Mouse (Mus musculus) CD4-positive, CD25-positive, alpha-beta regulatory T cell, adult 4 months (primary cell): ENCODE measurements around the gene Ldb2. TPM values are rescaled to one million over a fixed set of nuclear protein-coding genes. Genes with fewer than 3 reads are reported as not detected.

Experiments used
- ATAC-seq: one replicate; pipeline ENCODE4 v1.8.0; 2017
- polyA plus RNA-seq, 2 experiments: library from polyadenylated mRNA; unstranded; fragments of 100-300 nt; shearing (Covaris generic); gene quantifications; one replicate each; pipeline ENCODE4 v1.2.1; 2017

The Ldb2 gene
- polyA plus RNA-seq, 2 experiments from 2014 or later: not detected

DNA sequence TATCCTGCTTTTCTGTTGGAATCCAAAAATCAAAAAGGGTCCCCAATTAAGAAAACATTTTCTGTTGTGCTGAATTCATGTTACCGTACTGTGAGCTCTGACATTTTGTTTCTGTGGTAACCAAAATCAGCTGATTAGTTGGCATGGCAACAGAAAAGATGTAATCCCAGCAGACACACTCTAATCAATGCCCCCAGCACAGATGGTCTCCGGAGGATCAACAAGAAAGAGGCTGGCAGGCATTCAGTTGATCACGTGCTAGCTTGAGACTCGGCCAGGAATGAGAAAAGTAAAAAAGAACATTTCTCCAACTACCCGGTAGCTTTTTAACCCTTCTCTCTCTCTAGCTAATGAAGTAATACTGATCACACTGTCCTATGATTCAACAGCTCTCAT, 261.5 kb downstream of the Ldb2 start:
- ATAC-seq: no peak

DNA sequence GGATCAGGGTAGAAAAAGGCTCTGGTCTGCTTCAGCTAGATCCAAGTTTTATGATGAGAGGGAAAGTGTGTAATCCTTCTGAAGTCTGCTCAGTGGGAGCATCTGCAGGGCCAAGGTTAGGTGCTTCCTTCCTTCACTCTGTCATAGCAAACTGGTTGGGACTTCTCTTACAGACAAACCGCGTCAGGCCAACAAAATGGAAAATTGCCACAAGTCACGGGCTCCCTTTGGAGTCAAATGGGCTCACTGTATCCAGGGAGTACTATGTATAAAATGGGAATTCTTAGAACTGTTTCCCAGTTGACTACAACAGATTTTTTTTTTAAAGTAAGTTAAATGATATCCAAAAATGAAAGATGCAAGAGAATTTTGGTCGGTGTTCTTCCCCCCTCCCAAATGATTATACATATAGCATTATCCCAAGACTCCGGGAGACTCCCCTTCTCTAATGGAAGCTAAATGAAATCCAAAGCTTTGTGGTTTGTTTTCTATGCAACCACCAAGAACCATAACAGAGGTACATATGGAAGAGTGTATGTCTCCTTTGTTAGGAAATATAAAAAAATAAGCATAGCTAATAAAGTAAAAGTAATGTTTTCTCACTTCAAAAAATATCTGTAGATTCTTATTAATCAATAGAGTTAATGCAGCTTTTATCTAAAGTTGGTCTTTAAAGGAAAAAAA, 262.0 kb downstream of the Ldb2 start:
- no peak for ATAC-seq

DNA sequence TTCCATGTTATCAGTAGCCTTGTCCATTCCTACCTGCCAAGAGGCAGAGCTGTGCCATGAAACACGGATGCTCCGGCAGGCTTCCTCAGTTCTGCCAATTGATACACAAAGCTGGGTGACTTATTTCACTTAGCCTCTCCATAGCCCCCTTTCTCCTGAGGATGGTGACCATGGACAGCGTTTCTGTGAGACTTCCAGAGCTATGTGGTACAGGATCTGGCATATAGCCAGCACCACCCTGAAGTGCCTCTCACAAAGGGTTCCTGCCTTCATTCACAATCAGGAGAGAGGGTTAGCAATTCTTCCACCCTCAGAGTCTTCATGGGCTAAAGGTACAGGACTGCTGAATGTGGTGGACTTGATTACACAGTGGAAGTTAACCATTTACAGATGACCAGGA, 270.0 kb downstream of the Ldb2 start:
- no peak for ATAC-seq

DNA sequence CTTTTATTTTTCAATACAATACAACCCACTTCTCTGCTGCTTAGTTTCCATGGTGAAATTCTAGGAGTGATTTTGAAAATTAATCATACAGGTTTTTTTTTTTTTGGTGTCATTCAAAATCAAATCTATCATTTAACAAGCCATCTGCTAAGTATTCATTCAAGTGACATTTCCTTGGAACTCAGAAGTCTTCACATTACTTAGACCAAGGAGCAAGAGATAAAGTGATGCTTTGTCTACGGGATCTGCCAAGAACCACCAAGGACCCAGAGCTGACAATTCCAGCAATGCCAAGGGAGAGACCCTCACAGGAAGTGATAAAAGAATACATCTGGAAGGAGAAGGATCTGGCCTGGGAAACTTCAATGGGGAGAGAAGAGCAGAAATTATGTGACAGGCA, 270.5 kb downstream of the Ldb2 start:
- no peak for ATAC-seq

DNA sequence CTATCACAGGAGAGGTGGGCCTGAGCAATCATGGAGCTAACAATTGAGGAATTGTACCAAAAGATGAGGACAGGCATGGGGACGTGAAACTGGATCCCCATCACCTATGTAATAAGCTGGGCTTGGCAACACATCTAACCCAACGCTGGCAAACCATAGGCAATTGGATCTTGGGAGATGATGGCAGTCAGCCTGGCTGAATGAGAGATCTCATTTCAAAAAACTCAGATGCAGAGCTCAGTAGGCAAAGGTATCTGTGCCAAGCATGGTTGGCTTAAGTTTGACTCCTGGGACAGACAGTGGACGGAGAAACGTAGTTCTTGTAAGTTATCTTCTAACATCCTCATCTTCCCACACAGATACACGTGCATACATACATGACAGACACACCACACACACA, 294.3 kb downstream of the Ldb2 start:
- no peak for ATAC-seq

DNA sequence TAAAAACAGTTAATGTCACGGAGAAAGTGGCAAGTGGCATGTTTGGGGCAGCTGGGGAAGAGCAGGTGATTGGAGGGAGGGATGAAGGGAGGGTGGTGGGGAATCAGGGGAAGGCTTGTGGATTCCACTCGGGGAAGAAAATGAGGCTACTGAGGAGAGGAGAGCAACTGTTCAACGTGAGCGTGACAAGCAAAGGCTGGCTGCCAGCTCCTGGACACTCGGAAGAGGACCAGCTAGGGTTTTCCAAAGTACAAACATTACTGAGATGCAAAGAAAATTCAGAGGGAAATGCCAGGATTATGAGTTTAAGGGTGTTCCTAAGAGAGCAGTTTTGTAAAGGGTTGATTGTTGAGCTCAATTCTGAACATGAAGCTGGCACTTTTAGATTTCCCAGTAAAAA, 294.7 kb downstream of the Ldb2 start:
- ATAC-seq: no peak

DNA sequence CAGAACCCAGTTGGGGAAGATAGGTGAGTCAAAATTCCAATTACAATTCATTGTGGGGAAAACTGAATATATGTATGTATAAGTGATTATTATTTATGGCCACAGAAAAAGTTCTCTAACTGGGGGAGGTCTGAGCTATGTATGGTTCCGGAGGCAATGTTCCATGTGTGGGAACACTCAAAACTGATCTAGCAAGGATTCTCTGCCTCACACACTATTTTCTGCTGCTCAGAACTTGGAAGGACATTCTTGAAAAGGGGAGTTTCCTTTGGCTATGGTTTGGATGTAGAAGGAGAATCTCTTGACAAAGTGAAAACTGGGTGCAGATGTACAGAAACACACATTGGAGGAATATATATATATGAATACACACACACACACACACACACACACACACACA, 301.3 kb downstream of the Ldb2 start:
- no peak for ATAC-seq

DNA sequence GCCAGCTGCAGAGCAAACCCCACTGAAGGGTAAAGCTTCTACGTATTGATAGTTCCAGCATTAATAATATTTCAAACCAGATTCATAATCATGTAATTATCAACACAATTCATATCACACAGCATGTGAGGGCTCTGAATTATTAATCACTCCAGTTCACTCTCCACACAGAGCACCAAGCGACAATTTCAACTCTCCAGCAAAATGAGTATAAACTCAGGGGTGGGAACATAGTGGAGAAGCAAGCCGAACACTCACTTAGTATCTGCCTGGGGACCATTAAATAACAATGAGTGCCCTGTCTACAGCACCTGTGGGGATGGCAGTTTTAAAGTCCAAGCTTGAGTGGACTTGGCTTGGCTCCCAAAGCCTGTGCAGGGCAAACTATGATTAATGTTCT, 302.6 kb downstream of the Ldb2 start:
- ATAC-seq: no peak

DNA sequence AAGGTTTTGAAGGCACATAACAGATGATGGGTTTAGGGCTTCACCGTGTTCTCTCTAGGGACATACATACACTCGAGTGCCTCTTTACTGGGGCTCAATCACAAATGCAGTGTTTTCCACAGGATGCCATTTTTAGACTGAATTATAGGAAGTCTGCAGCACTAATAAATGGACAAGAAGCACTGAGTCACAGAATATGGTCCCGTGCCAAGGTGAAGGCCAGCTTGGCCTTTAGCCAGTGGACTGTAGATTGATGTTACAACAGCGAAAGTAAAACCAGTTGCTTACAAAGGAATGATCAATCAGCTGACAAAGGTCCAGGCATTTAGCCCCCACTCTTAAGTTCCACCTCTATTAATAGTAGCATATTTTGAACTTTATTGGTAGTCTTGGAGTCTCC, 304.4 kb downstream of the Ldb2 start:
- no peak for ATAC-seq

DNA sequence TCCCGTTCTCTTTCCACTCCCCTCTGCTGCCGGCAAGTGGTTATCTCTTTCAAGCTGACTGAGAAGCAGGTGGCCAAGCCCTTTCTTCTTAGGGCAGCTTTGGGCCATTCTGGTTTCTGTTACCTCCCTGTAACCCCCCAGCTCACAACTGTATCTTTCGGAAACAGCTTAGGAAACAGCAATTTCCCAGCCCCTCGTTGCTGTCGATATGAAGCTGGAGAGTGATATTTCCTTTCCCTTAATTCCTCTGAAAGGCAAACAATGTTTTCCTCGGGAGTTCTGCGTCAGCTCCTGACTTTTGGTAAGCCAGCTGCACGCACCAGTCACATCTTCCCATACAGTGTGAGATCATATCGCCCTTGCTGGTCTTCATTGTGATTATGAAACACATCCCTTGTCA, 305.3 kb downstream of the Ldb2 start:
- no peak for ATAC-seq

DNA sequence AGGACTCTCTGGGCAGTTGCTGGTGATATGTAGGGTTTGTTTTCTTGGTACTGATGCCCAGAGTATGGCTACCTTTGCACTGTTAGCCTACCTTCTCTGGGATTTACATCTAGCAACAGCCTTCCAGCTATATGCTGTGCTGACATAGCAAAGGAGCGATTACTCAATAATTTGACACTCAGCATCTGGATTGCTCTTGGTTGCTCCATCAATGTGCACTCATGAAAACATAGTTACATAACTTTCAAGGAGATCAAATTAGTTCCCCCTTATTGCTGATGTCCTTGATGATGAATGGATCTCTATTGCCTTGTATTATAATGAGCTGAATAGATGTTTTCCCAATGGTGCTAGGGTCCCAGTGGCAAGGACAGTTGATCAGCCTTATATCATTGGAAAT, 308.0 kb downstream of the Ldb2 start:
- no peak for ATAC-seq

DNA sequence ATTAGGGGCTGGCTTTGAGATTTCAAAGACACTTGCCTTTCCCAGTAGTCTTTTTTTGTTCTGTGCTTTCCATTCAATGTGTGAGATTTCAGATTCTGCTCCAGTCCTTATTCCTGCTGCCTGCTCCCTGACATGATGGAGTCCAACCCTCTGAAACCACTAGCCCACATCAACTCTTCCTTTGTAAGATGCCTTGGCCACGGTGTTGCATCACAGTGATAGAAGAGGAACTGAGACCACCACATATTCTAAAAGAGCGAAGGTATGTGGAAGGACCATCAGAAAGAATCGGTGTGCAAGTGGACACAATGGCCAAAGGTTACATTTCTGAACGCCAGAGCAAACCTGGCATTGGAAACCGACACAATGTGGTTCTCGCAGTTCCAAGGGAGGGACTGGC, 309.0 kb downstream of the Ldb2 start:
- no peak for ATAC-seq

DNA sequence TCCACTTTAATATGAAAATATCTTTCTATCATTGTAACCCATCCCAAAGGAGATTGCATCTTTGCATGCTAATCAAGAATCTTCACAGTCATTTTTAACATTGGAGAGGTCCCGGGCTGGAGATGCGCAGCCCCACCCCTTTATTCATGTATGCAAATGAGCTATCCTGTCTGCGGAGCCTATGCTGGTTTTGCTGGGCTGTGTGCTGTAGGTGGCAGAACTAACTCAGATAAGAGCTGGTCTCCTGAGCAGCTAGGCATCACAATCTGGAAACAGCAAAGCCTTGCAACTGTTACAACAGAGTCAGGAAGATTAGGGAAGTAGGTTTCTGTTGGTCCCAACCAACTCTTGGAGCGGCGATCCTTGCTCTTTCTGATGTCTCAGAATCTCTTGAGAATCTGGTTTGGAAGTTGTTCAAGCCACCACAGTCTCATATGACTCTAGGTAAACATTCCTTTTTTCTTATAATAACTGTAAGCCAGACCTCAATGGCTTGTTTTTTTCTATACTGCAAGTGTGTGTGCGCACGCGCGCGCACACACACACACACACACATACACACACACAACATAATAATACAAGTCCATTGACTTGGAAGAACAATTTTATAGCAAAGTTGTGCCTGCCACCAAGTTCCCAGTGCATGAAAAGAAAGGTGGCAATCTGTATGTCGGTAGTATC, 315.9 kb downstream of the Ldb2 start:
- no peak for ATAC-seq

DNA sequence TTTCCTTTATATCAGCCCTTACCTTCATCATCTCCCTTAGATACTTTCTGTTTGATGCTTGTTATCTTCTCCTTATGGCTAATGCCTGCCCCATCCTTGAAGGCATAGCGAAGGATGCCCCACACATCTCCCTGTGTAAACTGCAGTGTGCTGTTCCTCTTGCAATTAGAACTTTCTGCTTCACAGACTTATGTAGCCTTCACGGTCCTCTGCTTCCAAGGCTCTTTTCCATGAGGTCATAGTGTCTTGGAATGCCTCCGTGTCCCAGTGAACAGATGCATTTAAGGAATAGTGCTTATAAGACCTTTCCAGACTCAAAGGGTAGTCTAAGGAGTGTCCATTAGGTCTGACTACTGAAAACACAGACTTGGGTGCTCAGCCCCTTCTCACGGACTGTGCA, 318.1 kb downstream of the Ldb2 start:
- ATAC-seq: no peak

DNA sequence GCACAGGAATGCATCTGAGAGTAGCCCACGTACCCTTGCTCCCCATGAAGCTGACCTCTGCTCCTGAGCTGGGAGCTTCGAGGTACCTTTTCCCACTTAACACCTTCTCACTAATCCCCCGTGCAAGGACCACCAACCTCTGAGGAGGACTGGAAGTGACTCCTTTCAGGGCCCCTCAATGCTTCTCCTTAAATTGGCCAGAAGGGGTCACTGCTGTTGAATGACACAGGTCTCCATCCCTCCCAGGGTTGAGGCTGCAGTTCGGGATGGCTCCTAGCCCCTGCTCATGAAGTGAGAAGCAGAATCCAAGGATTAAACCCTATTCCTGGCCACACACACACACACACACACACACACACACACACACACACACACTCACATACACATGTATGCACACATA, 323.1 kb downstream of the Ldb2 start:
- ATAC-seq: no peak

DNA sequence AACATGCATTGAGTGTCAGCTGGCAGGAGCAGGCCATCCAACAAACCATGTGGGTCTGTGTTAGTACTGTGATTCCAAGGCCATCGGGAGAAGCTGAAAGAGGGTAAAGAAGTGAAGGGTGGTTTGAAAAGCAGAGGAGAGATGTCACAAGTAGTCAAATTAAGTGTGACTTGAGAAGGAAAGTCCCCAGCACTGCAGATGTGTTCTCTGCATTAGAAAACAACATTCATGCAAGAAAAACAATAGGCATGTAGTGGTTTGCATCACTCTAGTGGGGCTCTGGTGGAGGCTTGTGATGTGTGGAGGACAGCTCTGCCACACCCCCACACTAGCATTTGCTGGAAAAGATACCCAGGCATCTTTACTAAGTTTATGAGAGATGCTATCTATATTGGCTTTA, 323.9 kb downstream of the Ldb2 start:
- no peak for ATAC-seq

DNA sequence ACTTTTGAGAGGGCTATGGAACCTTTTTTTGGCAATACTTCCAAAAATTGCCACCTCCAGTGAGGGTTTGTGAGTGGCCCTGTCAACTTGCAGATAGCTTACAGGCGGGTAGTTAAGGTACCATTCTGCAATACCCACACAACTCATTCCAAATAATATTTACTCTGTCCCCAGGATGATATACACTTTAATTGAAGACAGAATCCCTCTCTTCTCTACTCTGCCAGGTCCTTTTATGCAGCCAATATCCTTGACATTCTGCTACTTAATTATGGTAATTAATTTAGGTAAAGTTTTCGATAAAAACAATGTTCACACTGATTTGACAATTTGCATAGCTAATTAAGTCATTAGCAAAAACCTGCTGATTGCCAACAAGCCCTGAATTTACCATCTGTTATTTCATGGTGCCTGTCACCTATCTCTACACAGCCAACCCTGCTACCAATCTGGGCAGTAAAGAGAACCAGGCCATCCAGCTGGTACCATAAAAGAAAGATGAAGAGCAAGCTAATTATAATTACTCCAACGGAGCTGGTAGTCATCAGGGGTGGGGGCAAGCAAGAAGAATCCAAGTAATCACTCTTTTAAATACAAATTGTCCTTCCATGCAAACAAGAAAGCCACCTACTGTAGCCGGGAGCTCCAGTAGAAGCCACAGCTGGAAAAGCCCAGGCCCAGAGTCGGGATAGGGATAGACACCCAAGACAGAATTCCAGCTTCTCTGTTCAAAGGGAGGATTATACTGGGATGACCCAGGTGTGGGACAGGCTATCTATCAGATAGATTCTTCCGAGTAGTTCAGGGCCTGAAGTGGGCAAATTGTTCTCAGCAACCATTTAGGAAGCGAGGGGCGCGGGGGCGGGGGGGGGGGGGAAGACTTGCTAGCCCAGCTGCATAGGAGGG, 325.4 kb downstream of the Ldb2 start:
- no peak for ATAC-seq

DNA sequence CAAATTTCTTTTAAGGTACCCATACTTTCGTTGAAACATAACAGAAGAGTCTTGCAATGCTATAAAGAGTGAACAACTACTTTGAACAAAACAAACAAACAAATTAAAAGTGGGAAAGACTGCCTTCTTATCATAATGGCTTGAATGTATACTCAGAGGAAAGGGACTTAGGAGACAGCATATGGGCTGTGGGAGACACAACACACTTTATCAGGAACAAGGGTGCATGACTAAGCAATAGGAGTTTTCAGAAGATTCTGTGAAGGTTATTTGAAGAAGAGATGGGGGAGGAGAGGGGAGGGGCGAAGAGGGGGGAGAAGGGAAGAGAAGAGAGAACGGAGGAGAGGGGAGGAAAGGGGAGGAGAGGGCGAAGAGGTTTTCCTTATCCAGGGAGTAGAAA, 334.2 kb downstream of the Ldb2 start:
- ATAC-seq: no peak
